Mouse (Mus musculus): ENCODE data around the gene Olfr1214.
"Not testable (repeated sequence)": the region's sequence is repeated elsewhere in the genome, so short reads cannot be mapped to it uniquely, and the experiment has no call there.

Olfr1214 gene

DNA sequence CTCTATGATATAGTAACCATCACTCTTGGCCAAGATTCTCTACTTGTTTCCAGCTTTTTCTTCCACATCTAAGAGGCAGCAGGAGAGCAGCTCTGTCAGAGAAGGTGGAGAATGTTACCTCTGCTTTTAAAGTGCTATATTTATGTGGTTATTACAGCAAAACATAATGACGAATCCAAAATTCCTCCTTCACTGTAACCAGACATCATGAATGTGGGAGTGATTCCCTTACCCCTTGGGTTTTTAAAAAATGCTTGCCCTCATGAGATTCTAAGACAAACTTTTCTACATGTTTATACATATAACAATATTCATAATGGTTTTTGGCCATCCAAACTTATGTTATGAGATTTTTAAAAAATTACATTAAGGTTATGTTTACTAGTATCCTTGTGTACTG, at the start of gene Olfr1214:
Olfr1214 (minus strand) TSS at position 101 of the 400 bp plus-strand sequence.
- no peak for DNase-seq

DNA sequence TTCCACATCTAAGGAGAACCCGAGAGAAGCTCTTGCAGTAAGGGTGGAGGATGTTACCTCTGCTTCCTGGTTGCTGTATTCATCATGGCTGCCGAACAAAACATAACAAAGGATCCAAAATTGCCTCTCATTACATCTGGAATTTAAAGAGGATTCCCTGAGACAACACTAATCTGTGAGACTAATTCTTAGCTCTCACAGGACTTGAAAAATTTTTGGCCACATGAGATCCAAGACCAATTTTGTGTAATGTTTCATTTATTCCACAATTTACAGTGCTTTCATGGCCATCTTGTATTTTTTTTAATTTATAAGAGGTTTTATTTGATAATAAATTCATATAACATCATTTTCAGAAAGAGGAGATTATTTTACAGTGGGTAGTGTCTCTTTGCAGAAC, 39.5 kb upstream of the Olfr1214 start, which contains the start of gene Olfr1217:
Olfr1217 (minus strand) TSS at position 101 of the 400 bp plus-strand sequence.
- DNase-seq, result no peak

GRCm38 (mm10) chr2:89021436-89021835, 29.0 kb upstream of the Olfr1214 start:
- not testable (repeated sequence) for DNase-seq

GRCm38 (mm10) chr2:89018240-89018639, 25.8 kb upstream of the Olfr1214 start, which contains the start of gene Olfr1216:
Gene Olfr1216 (minus strand): TSS chr2:89018340.
- no peak for DNase-seq

DNA sequence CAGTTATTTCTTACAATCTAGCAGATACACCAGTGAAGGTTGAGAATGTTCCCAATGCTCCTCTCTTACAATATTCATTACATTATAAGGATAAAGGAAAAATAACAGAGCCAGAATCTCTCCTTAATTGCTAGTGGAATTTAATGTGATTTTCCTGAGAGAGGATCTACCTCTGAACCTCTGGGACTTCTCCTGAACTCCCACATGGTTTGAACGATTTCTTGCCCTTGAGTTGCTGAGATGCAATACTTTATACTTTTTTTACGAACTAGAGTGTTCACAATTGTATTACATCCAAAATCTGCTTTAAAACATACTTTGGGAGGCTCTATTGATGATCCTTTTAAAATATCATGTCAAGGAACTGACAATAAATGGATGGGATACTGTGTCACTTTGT, 14.4 kb upstream of the Olfr1214 start, which contains the start of gene Olfr1215:
Olfr1215 (minus strand) TSS at position 101 of the 400 bp plus-strand sequence.
- no peak for DNase-seq

DNA sequence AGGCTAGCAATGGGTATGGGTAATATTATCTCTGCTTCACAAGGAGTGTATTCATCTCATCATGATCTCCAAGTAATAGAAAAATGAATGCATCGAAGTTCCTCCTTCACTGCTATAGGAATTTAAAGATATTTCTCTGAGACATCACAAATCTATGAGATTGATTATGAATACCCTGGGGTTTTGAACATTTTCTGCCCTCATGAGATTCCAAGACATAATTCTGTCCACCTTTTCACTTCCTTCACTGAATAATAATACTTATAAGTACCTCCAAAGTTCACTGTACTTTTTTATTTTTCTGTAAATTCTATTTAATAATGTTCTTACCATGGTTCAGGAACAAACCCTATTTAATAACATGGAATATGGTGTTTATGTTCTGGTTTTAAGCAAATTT, 12.3 kb downstream of the Olfr1214 start, which contains the start of gene Gm13762:
Gm13762 (minus strand) TSS at position 101 of the 400 bp plus-strand sequence.
- no peak for DNase-seq

GRCm38 (mm10) chr2:88953669-88954068, 38.8 kb downstream of the Olfr1214 start, which contains the start of gene Olfr1212:
Gene Olfr1212 (plus strand): TSS chr2:88953969.
- no peak for DNase-seq

DNA sequence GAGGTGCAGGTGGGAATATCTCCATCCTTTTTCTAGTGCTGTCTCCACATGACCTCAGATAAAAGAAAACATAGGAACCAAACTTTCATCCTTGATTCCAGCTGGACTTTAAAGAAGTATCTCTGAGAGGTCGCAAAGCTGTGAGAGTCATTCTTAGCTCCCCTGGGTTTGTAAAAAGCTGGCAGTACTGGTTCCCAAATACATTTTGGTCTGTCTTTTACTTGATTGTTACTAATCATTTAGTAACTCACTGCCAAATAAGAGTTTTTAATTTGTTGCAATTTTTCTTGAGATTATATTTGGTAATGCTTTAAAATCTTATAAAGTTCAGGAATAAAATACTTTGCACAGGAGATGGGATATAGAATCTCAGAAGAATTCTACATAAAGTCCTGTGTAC, 54.4 kb downstream of the Olfr1214 start, which contains the start of gene Olfr1211:
Olfr1211 (minus strand) TSS at position 101 of the 400 bp plus-strand sequence.
- no peak for DNase-seq
